Mouse (Mus musculus) frontal cortex, postnatal 25 days (tissue): ENCODE measurements at regions not wholly inside any gene's neighbourhood (a gene's known extent, or its start where the extent isn't known, plus 50 kb on each side); places are given as distances from the start of the nearest gene placed in this dataset.
A peak's percentile ranks its signal among the peaks of the same experiment; 100 is the strongest.
"Not testable (repeated sequence)": the region's sequence is repeated elsewhere in the genome, so short reads cannot be mapped to it uniquely, and the experiment has no call there.

Source experiments
- DNase-seq, 2 experiments: peaks; one replicate each; pipeline ENCODE4 v3.0.0; 2022; ENCODE audit warnings: low spot score in 2 of 2

- no peak for DNase-seq
These were observed 1976.8 kb upstream of the G6pd2 start for GRCm38 (mm10) chr5:59831836-59832235.

- DNase-seq: no peak
These were observed 1962.9 kb upstream of the G6pd2 start for GRCm38 (mm10) chr5:59845745-59846144.

- DNase-seq: no peak
These were observed 1961.0 kb upstream of the G6pd2 start for GRCm38 (mm10) chr5:59847643-59848042.

GRCm38 (mm10) chr5:59893952-59894724 lies 1914.5 kb upstream of the G6pd2 start:
- DNase-seq: no peak

GRCm38 (mm10) chr5:59921910-59922309 lies 1886.7 kb upstream of the G6pd2 start:
- no peak for DNase-seq

GRCm38 (mm10) chr5:59940861-59941260 lies 1867.8 kb upstream of the G6pd2 start:
- no peak for DNase-seq

GRCm38 (mm10) chr5:59945761-59946160 lies 1862.9 kb upstream of the G6pd2 start:
- DNase-seq: no peak

- no peak for DNase-seq
These were observed 1860.6 kb upstream of the G6pd2 start for GRCm38 (mm10) chr5:59947831-59948568.

- not testable (repeated sequence) for DNase-seq
These were observed 1852.4 kb upstream of the G6pd2 start for GRCm38 (mm10) chr5:59956240-59956639.

GRCm38 (mm10) chr5:59996698-59997097 lies 1811.9 kb upstream of the G6pd2 start:
- DNase-seq: peak in 1 of 2 experiments; percentile 11

- not testable (repeated sequence) for DNase-seq
These were observed 1765.9 kb upstream of the G6pd2 start for GRCm38 (mm10) chr5:60042603-60043175.

GRCm38 (mm10) chr5:60049053-60049452 lies 1759.6 kb upstream of the G6pd2 start:
- no peak for DNase-seq

GRCm38 (mm10) chr5:60061178-60061577 lies 1747.4 kb upstream of the G6pd2 start:
- DNase-seq: no peak
